Mouse (Mus musculus) liver (tissue): ENCODE results near the gene Olfr750.

Experiments used
- DNase-seq: peaks from one replicate; pipeline ENCODE4 v3.0.0-alpha.2; 2020; ENCODE audit warnings: mixed read lengths

The Olfr750 gene

GRCm38 (mm10) chr14:51074335-51074734, at the start of gene Olfr750:
Gene Olfr750 (minus strand): TSS chr14:51074435.
- no peak for DNase-seq

- DNase-seq, result no peak
These were observed 39.8 kb upstream of the Olfr750 start, which contains the start of gene Eddm3b for GRCm38 (mm10) chr14:51113916-51114560. Gene Eddm3b (plus strand): TSS chr14:51114426.

GRCm38 (mm10) chr14:51113476-51113875, 39.2 kb upstream of the Olfr750 start:
- DNase-seq, result no peak

GRCm38 (mm10) chr14:51111966-51112365, 37.7 kb upstream of the Olfr750 start:
- no peak for DNase-seq

- DNase-seq, result no peak
These were observed 32.3 kb upstream of the Olfr750 start for GRCm38 (mm10) chr14:51106449-51106967.

GRCm38 (mm10) chr14:51104366-51104765, 30.1 kb upstream of the Olfr750 start:
- DNase-seq, result no peak

- DNase-seq, result peak; percentile 86
These were observed 29.0 kb upstream of the Olfr750 start for GRCm38 (mm10) chr14:51103217-51103616.

- DNase-seq, result no peak
These were observed 27.0 kb upstream of the Olfr750 start for GRCm38 (mm10) chr14:51101284-51101683.

GRCm38 (mm10) chr14:51098921-51099320, 24.7 kb upstream of the Olfr750 start:
- DNase-seq, result no peak

- DNase-seq, result peak; percentile 34
These were observed 24.1 kb upstream of the Olfr750 start for GRCm38 (mm10) chr14:51098300-51098699.

- no peak for DNase-seq
These were observed 21.7 kb upstream of the Olfr750 start for GRCm38 (mm10) chr14:51095736-51096524.

- no peak for DNase-seq
These were observed 20.7 kb upstream of the Olfr750 start for GRCm38 (mm10) chr14:51094921-51095320.

- no peak for DNase-seq
These were observed 20.1 kb upstream of the Olfr750 start for GRCm38 (mm10) chr14:51094096-51094875.

- no peak for DNase-seq
These were observed 19.3 kb upstream of the Olfr750 start for GRCm38 (mm10) chr14:51093496-51093895.

- no peak for DNase-seq
These were observed 17.9 kb upstream of the Olfr750 start for GRCm38 (mm10) chr14:51092073-51092620.

GRCm38 (mm10) chr14:51090921-51091900, 17.0 kb upstream of the Olfr750 start, which contains the start of the genes Rnase4 and Ang:
Gene Rnase4 (plus strand): TSS chr14:51091077.
Gene Ang (plus strand): TSS chr14:51091150.
- DNase-seq, result peak; percentile 55

- peak; percentile 82 for DNase-seq
These were observed 16.0 kb upstream of the Olfr750 start for GRCm38 (mm10) chr14:51090077-51090781.

- DNase-seq, result no peak
These were observed 15.4 kb upstream of the Olfr750 start for GRCm38 (mm10) chr14:51089674-51090076.

GRCm38 (mm10) chr14:51088970-51089673, 14.9 kb upstream of the Olfr750 start:
- peak; percentile 95 for DNase-seq
